Mouse (Mus musculus): ENCODE measurements at regions not wholly inside any gene's neighbourhood (a gene's known extent, or its start where the extent isn't known, plus 50 kb on each side); places are given as distances from the start of the nearest gene placed in this dataset.

- no peaks in the 10 kb centered on the region for H3K27me3 ChIP-seq (ENCODE audit: control insufficient read depth, insufficient read depth, low read length)
- no peak overlapping the region for H3K9ac ChIP-seq (ENCODE audit: low read length)
- no peaks in the 10 kb centered on the region for H3K4me1 ChIP-seq (ENCODE audit: control insufficient read depth, insufficient read depth, low read length)
- H3K27ac ChIP-seq (ENCODE audit: low read depth, low read length): no peak overlapping the region
- no peaks in the 10 kb centered on the region for H3K36me3 ChIP-seq (ENCODE audit: control insufficient read depth, insufficient read depth, low read length)
- no peak overlapping the region for H3K4me3 ChIP-seq (ENCODE audit: low read depth, low read length)
- no peak for ATAC-seq (ENCODE audit: low FRiP score)
- 80% methylated on average over 9 of the region's 9 CpGs for WGBS
- no peak for DNase-seq (ENCODE audit: low spot score, missing footprints)
- H3K4me2 ChIP-seq: no peak overlapping the region
- no peaks in the 10 kb centered on the region for H3K9me3 ChIP-seq (ENCODE audit: control insufficient read depth, low read length)
Measured at GRCm38 (mm10) chr17:13573036-13573435, 187.3 kb upstream of the Afdn start.

- ATAC-seq (ENCODE audit: low FRiP score) (no peak), DNase-seq (ENCODE audit: low spot score, missing footprints) (no peak)
- Histone ChIP-seq H3K4me1 (ENCODE audit: control insufficient read depth, insufficient read depth, low read length) (no peaks in the 10 kb centered on the region), H3K27ac (ENCODE audit: low read depth, low read length) (no peak overlapping the region), H3K27me3 (ENCODE audit: control insufficient read depth, insufficient read depth, low read length) (no peaks in the 10 kb centered on the region), H3K9ac (ENCODE audit: low read length) (no peak overlapping the region), H3K4me3 (ENCODE audit: low read depth, low read length) (no peak overlapping the region), H3K36me3 (ENCODE audit: control insufficient read depth, insufficient read depth, low read length) (no peaks in the 10 kb centered on the region), H3K4me2 (no peak overlapping the region), H3K9me3 (ENCODE audit: control insufficient read depth, low read length) (no peaks in the 10 kb centered on the region)
- 65% methylated on average over 1 of the region's 1 CpGs for WGBS
Measured at GRCm38 (mm10) chr17:13574122-13574521, 186.2 kb upstream of the Afdn start.

- Histone ChIP-seq H3K27me3 (ENCODE audit: control insufficient read depth, insufficient read depth, low read length) (no peaks in the 10 kb centered on the region), H3K36me3 (ENCODE audit: control insufficient read depth, insufficient read depth, low read length) (no peaks in the 10 kb centered on the region), H3K9me3 (ENCODE audit: control insufficient read depth, low read length) (no peaks in the 10 kb centered on the region), H3K9ac (ENCODE audit: low read length) (no peak overlapping the region), H3K27ac (ENCODE audit: low read depth, low read length) (no peak overlapping the region), H3K4me1 (ENCODE audit: control insufficient read depth, insufficient read depth, low read length) (no peaks in the 10 kb centered on the region), H3K4me3 (ENCODE audit: low read depth, low read length) (no peak overlapping the region), H3K4me2 (no peak overlapping the region)
- peak; percentile 69 for ATAC-seq (ENCODE audit: low FRiP score)
- 76% methylated on average over 13 of the region's 13 CpGs for WGBS
- no peak for DNase-seq (ENCODE audit: low spot score, missing footprints)
Measured at GRCm38 (mm10) chr17:13574682-13575444, 185.5 kb upstream of the Afdn start.

- ATAC-seq (ENCODE audit: low FRiP score): no peak
- 75% methylated on average over 3 of the region's 3 CpGs for WGBS
- H3K4me1 ChIP-seq (ENCODE audit: control insufficient read depth, insufficient read depth, low read length): peaks cover 3% of the 10 kb centered on the region; the same call in 1 of the 2 replicates
Measured at GRCm38 (mm10) chr17:13577798-13578197, 182.5 kb upstream of the Afdn start.

GRCm38 (mm10) chr17:13581214-13581920 is 179.0 kb upstream of the Afdn start:
- Histone ChIP-seq H3K9ac (ENCODE audit: low read length) (no peak overlapping the region), H3K36me3 (ENCODE audit: control insufficient read depth, insufficient read depth, low read length) (no peaks in the 10 kb centered on the region), H3K27ac (ENCODE audit: low read depth, low read length) (no peak overlapping the region), H3K4me3 (ENCODE audit: low read depth, low read length) (no peak overlapping the region), H3K4me1 (ENCODE audit: control insufficient read depth, insufficient read depth, low read length) (peaks cover 3% of the 10 kb centered on the region; the same call in 1 of the 2 replicates), H3K4me2 (no peak overlapping the region), H3K9me3 (ENCODE audit: control insufficient read depth, low read length) (no peaks in the 10 kb centered on the region), H3K27me3 (ENCODE audit: control insufficient read depth, insufficient read depth, low read length) (no peaks in the 10 kb centered on the region)
- peak; percentile 70 for ATAC-seq (ENCODE audit: low FRiP score)
- no peak for DNase-seq (ENCODE audit: low spot score, missing footprints)
- 61% methylated on average over 5 of the region's 5 CpGs for WGBS

More at GRCm38 (mm10) chr17:13577798-13578197, 182.5 kb upstream of the Afdn start:
- Histone ChIP-seq H3K27me3 (ENCODE audit: control insufficient read depth, insufficient read depth, low read length) (no peaks in the 10 kb centered on the region), H3K9me3 (ENCODE audit: control insufficient read depth, low read length) (no peaks in the 10 kb centered on the region), H3K27ac (ENCODE audit: low read depth, low read length) (no peak overlapping the region), H3K4me2 (no peak overlapping the region), H3K36me3 (ENCODE audit: control insufficient read depth, insufficient read depth, low read length) (no peaks in the 10 kb centered on the region), H3K9ac (ENCODE audit: low read length) (no peak overlapping the region), H3K4me3 (ENCODE audit: low read depth, low read length) (no peak overlapping the region)
- no peak for DNase-seq (ENCODE audit: low spot score, missing footprints)

GRCm38 (mm10) chr17:13581995-13582588 is 178.2 kb upstream of the Afdn start:
- H3K4me2 ChIP-seq: no peak overlapping the region
- H3K4me1 ChIP-seq (ENCODE audit: control insufficient read depth, insufficient read depth, low read length): peaks cover 3% of the 10 kb centered on the region; the same call in 1 of the 2 replicates
- H3K9me3 ChIP-seq (ENCODE audit: control insufficient read depth, low read length): no peaks in the 10 kb centered on the region
- no peaks in the 10 kb centered on the region for H3K27me3 ChIP-seq (ENCODE audit: control insufficient read depth, insufficient read depth, low read length)
- no peak overlapping the region for H3K9ac ChIP-seq (ENCODE audit: low read length)
- WGBS: 83% methylated on average over 6 of the region's 6 CpGs
- ATAC-seq (ENCODE audit: low FRiP score): 0 out of 2 replicates have a peak, but pooled peaks have one; percentile 52
- no peak overlapping the region for H3K27ac ChIP-seq (ENCODE audit: low read depth, low read length)
- no peak overlapping the region for H3K4me3 ChIP-seq (ENCODE audit: low read depth, low read length)
- no peak for DNase-seq (ENCODE audit: low spot score, missing footprints)
- no peaks in the 10 kb centered on the region for H3K36me3 ChIP-seq (ENCODE audit: control insufficient read depth, insufficient read depth, low read length)

- Histone ChIP-seq H3K36me3 (ENCODE audit: control insufficient read depth, insufficient read depth, low read length) (no peaks in the 10 kb centered on the region), H3K9me3 (ENCODE audit: control insufficient read depth, low read length) (no peaks in the 10 kb centered on the region), H3K27me3 (ENCODE audit: control insufficient read depth, insufficient read depth, low read length) (no peaks in the 10 kb centered on the region), H3K4me1 (ENCODE audit: control insufficient read depth, insufficient read depth, low read length) (peaks cover 3% of the 10 kb centered on the region; the same call in 1 of the 2 replicates), H3K4me2 (no peak overlapping the region), H3K27ac (ENCODE audit: low read depth, low read length) (no peak overlapping the region), H3K9ac (ENCODE audit: low read length) (no peak overlapping the region), H3K4me3 (ENCODE audit: low read depth, low read length) (no peak overlapping the region)
- DNase-seq (ENCODE audit: low spot score, missing footprints): no peak
- no peak for ATAC-seq (ENCODE audit: low FRiP score)
- WGBS: 78% methylated on average over 9 of the region's 9 CpGs
Measured at GRCm38 (mm10) chr17:13583475-13584233, 176.7 kb upstream of the Afdn start.

- no peaks in the 10 kb centered on the region for H3K27me3 ChIP-seq (ENCODE audit: control insufficient read depth, insufficient read depth, low read length)
- H3K4me3 ChIP-seq (ENCODE audit: low read depth, low read length): no peak overlapping the region
- H3K4me2 ChIP-seq: no peak overlapping the region
- no peak overlapping the region for H3K27ac ChIP-seq (ENCODE audit: low read depth, low read length)
- no peak overlapping the region for H3K9ac ChIP-seq (ENCODE audit: low read length)
- DNase-seq (ENCODE audit: low spot score, missing footprints) (no peak), ATAC-seq (ENCODE audit: low FRiP score) (no peak)
- WGBS: 82% methylated on average over 4 of the region's 4 CpGs
- H3K4me1 ChIP-seq (ENCODE audit: control insufficient read depth, insufficient read depth, low read length): peaks cover 3% of the 10 kb centered on the region; the same call in 1 of the 2 replicates
- no peaks in the 10 kb centered on the region for H3K9me3 ChIP-seq (ENCODE audit: control insufficient read depth, low read length)
- H3K36me3 ChIP-seq (ENCODE audit: control insufficient read depth, insufficient read depth, low read length): no peaks in the 10 kb centered on the region
Measured at GRCm38 (mm10) chr17:13584394-13584793, 175.9 kb upstream of the Afdn start.
